Mouse (Mus musculus) adrenal gland, adult 2 months (tissue): ENCODE results near the gene Ctps. TPM values are rescaled to one million over a fixed set of nuclear protein-coding genes. Genes with fewer than 3 reads are reported as not detected.
A peak's percentile ranks its signal among the peaks of the same experiment; 100 is the strongest.
"Not testable (repeated sequence)": the region's sequence is repeated elsewhere in the genome, so short reads cannot be mapped to it uniquely, and the experiment has no call there.

ENCODE experiments used
- DNase-seq: peaks from one replicate; pipeline ENCODE4 v3.0.0; 2021
- long read RNA-seq: library from polyadenylated mRNA; stranded (forward); transcript quantifications from one replicate; pipeline ENCODE4 v2.0.0, GENCODE M21; 2021
- polyA plus RNA-seq: library from polyadenylated mRNA; depleted of rRNA; stranded (reverse); fragments of >200 nt; gene quantifications from 2 replicates; pipeline ENCODE4 v1.2.3, GENCODE M21; 2012; rRNA removed
- total RNA-seq, 2 experiments: library from RNA; stranded (reverse); gene quantifications; 2 replicates each; pipeline ENCODE4 v1.2.3; 2021

The Ctps gene
- total RNA-seq, result 10 to 100 TPM; 29.5 to 39.8 TPM
- polyA plus RNA-seq, result 3.3 and 4.4 TPM in 2 replicates
- long read RNA-seq, transcript Ctps-201 (19 exons, 2,705 nt), result major isoform, 37 of 46 reads
- long read RNA-seq, partial matches to known transcripts, result 2 of 46 reads
- long read RNA-seq, other reads (novel, unspliced or antisense), result 7 of 46 reads

GRCm38 (mm10) chr4:120569486-120570437 is at the start of gene Ctps:
TSS of gene Ctps (minus strand) at chr4:120570276.
- peak; percentile 97 for DNase-seq

GRCm38 (mm10) chr4:120616199-120617025 is 46.3 kb upstream of the Ctps start:
- DNase-seq, result no peak

GRCm38 (mm10) chr4:120615528-120616081 is 45.5 kb upstream of the Ctps start:
- DNase-seq, result no peak

- no peak for DNase-seq
Observed at GRCm38 (mm10) chr4:120614644-120615043, 44.6 kb upstream of the Ctps start.

- DNase-seq, result peak; percentile 67
Observed at GRCm38 (mm10) chr4:120613691-120614329, 43.7 kb upstream of the Ctps start.

- DNase-seq, result peak; percentile 33
Observed at GRCm38 (mm10) chr4:120612304-120613080, 42.4 kb upstream of the Ctps start.

- DNase-seq, result no peak
Observed at GRCm38 (mm10) chr4:120611005-120611404, 40.9 kb upstream of the Ctps start.

GRCm38 (mm10) chr4:120606941-120607340 is 36.9 kb upstream of the Ctps start:
- no peak for DNase-seq

GRCm38 (mm10) chr4:120602669-120603068 is 32.6 kb upstream of the Ctps start:
- DNase-seq, result no peak

GRCm38 (mm10) chr4:120601774-120602173 is 31.7 kb upstream of the Ctps start:
- no peak for DNase-seq

- no peak for DNase-seq
Observed at GRCm38 (mm10) chr4:120598922-120599321, 28.8 kb upstream of the Ctps start.

GRCm38 (mm10) chr4:120596210-120596609 is 26.1 kb upstream of the Ctps start:
- DNase-seq, result not testable (repeated sequence)

- DNase-seq, result no peak
Observed at GRCm38 (mm10) chr4:120590973-120591372, 20.9 kb upstream of the Ctps start.

- peak; percentile 61 for DNase-seq
Observed at GRCm38 (mm10) chr4:120589815-120590422, 19.8 kb upstream of the Ctps start.

- no peak for DNase-seq
Observed at GRCm38 (mm10) chr4:120589070-120589469, 19.0 kb upstream of the Ctps start.

- no peak for DNase-seq
Observed at GRCm38 (mm10) chr4:120588445-120588844, 18.4 kb upstream of the Ctps start, which contains the start of gene Gm8439. TSS of gene Gm8439 (plus strand) at chr4:120588745.

GRCm38 (mm10) chr4:120586986-120587385 is 16.9 kb upstream of the Ctps start:
- no peak for DNase-seq

- no peak for DNase-seq
Observed at GRCm38 (mm10) chr4:120581711-120582110, 11.6 kb upstream of the Ctps start.

- no peak for DNase-seq
Observed at GRCm38 (mm10) chr4:120580894-120581293, 10.8 kb upstream of the Ctps start.

- DNase-seq, result no peak
Observed at GRCm38 (mm10) chr4:120571691-120572090, 1.6 kb upstream of the Ctps start.
